Mouse (Mus musculus): ENCODE measurements around the gene Zfp385c. TPM values are rescaled to one million over a fixed set of nuclear protein-coding genes. Genes with fewer than 3 reads are reported as not detected.

Gene Zfp385c
- polyA plus RNA-seq, 1 experiment from 2014 or later, result not detected

GRCm38 (mm10) chr11:100690389-100690788 is 1.9 kb downstream of the Zfp385c start:
- ChIA-PET CTCF (no interaction called here), POLR2A (no interaction called here)
- no peak for ATAC-seq
- in situ Hi-C loops (cut with MboI; ENCODE audit: low pct_unique_long_range_greater_than_20kb), result no loop called here
- peaks cover 5% of the 10 kb centered on the region for H3K27me3 ChIP-seq
- no peak for TF ChIP-seq CTCF (IDR thresholded peaks at IDR 0.05)
- no peak for DNase-seq (ENCODE audit: low read depth, low spot score)

- in situ Hi-C loops (cut with MboI; ENCODE audit: low pct_unique_long_range_greater_than_20kb), result no loop called here
- ATAC-seq (no peak), DNase-seq (ENCODE audit: low read depth, low spot score) (no peak)
- H3K27me3 ChIP-seq, result peaks cover 11% of the 10 kb centered on the region
- POLR2A ChIA-PET, result no interaction called here
- CTCF ChIA-PET, result no interaction called here
- TF ChIP-seq CTCF (IDR thresholded peaks at IDR 0.05), result no peak
Observed at GRCm38 (mm10) chr11:100688443-100688842, 3.8 kb downstream of the Zfp385c start.

- POLR2A ChIA-PET, result no interaction called here
- no peak for TF ChIP-seq CTCF (IDR thresholded peaks at IDR 0.05)
- no peak for ATAC-seq
Observed at GRCm38 (mm10) chr11:100687265-100687664, 5.0 kb downstream of the Zfp385c start.

GRCm38 (mm10) chr11:100685371-100685770 is 6.9 kb downstream of the Zfp385c start:
- ChIA-PET CTCF (no interaction called here), POLR2A (interaction anchor here (0.7 to 1.2 kb wide), 2 partner anchors 19 to 29 kb away, joined by 3 read pairs; partner anchors contain the start of gene Dhx58)
- in situ Hi-C loops (cut with MboI; ENCODE audit: low pct_unique_long_range_greater_than_20kb), result no loop called here
- DNase-seq (ENCODE audit: low read depth, low spot score) (no peak), ATAC-seq (no peak)
- no peak for TF ChIP-seq CTCF (IDR thresholded peaks at IDR 0.05)
- peaks cover 6% of the 10 kb centered on the region for H3K27me3 ChIP-seq

More at GRCm38 (mm10) chr11:100687265-100687664, 5.0 kb downstream of the Zfp385c start:
- CTCF ChIA-PET, result no interaction called here
- in situ Hi-C loops (cut with MboI; ENCODE audit: low pct_unique_long_range_greater_than_20kb), result no loop called here
- H3K27me3 ChIP-seq, result peaks cover 11% of the 10 kb centered on the region
- DNase-seq (ENCODE audit: low read depth, low spot score), result no peak

- DNase-seq (ENCODE audit: low read depth, low spot score) (no peak), ATAC-seq (no peak)
- in situ Hi-C loops (cut with MboI; ENCODE audit: low pct_unique_long_range_greater_than_20kb), result no loop called here
- H3K27me3 ChIP-seq, result peaks cover 6% of the 10 kb centered on the region
- no peak for TF ChIP-seq CTCF (IDR thresholded peaks at IDR 0.05)
- ChIA-PET POLR2A (interaction anchor here (0.6 kb wide), 1 partner anchor 260 kb away, joined by 5 read pairs; no protein-coding TSS in a partner anchor), CTCF (no interaction called here)
Observed at GRCm38 (mm10) chr11:100684084-100684483, 8.2 kb downstream of the Zfp385c start.

- peaks cover 9% of the 10 kb centered on the region for H3K27me3 ChIP-seq
- ChIA-PET CTCF (no interaction called here), POLR2A (no interaction called here)
- in situ Hi-C loops (cut with MboI; ENCODE audit: low pct_unique_long_range_greater_than_20kb), result no loop called here
- ATAC-seq (no peak), DNase-seq (ENCODE audit: low read depth, low spot score) (no peak)
- no peak for TF ChIP-seq CTCF (IDR thresholded peaks at IDR 0.05)
Observed at GRCm38 (mm10) chr11:100682526-100682925, 9.7 kb downstream of the Zfp385c start.

GRCm38 (mm10) chr11:100681826-100682225 is 10.4 kb downstream of the Zfp385c start:
- TF ChIP-seq CTCF (IDR thresholded peaks at IDR 0.05), result no peak
- in situ Hi-C loops (cut with MboI; ENCODE audit: low pct_unique_long_range_greater_than_20kb), result no loop called here
- POLR2A ChIA-PET, result interaction anchor here (1.0 kb wide), 1 partner anchor 99 kb away, joined by 3 read pairs; no protein-coding TSS in a partner anchor
- ATAC-seq, result no peak
- H3K27me3 ChIP-seq, result peaks cover 9% of the 10 kb centered on the region
- CTCF ChIA-PET, result no interaction called here
- no peak for DNase-seq (ENCODE audit: low read depth, low spot score)

- no peak for DNase-seq (ENCODE audit: low read depth, low spot score)
- in situ Hi-C loops (cut with MboI; ENCODE audit: low pct_unique_long_range_greater_than_20kb), result no loop called here
- ChIA-PET CTCF (no interaction called here), POLR2A (no interaction called here)
- no peak for TF ChIP-seq CTCF (IDR thresholded peaks at IDR 0.05)
- no peak for ATAC-seq
- H3K27me3 ChIP-seq, result peaks cover 15% of the 10 kb centered on the region
Observed at GRCm38 (mm10) chr11:100677810-100678209, 14.4 kb downstream of the Zfp385c start.

GRCm38 (mm10) chr11:100673169-100673568 is 19.1 kb downstream of the Zfp385c start:
- no peak for ATAC-seq
- H3K27me3 ChIP-seq, result peaks cover 12% of the 10 kb centered on the region
- ChIA-PET POLR2A (no interaction called here), CTCF (no interaction called here)
- DNase-seq (ENCODE audit: low read depth, low spot score), result no peak
- in situ Hi-C loops (cut with MboI; ENCODE audit: low pct_unique_long_range_greater_than_20kb), result no loop called here
- TF ChIP-seq CTCF (IDR thresholded peaks at IDR 0.05), result no peak

GRCm38 (mm10) chr11:100671956-100672355 is 20.3 kb downstream of the Zfp385c start:
- DNase-seq (ENCODE audit: low read depth, low spot score), result no peak
- peaks cover 12% of the 10 kb centered on the region for H3K27me3 ChIP-seq
- in situ Hi-C loops (cut with MboI; ENCODE audit: low pct_unique_long_range_greater_than_20kb), result no loop called here
- no peak for TF ChIP-seq CTCF (IDR thresholded peaks at IDR 0.05)
- POLR2A ChIA-PET, result no interaction called here
- CTCF ChIA-PET, result no interaction called here
- no peak for ATAC-seq

- in situ Hi-C loops (cut with MboI; ENCODE audit: low pct_unique_long_range_greater_than_20kb), result no loop called here
- POLR2A ChIA-PET, result no interaction called here
- no peak for TF ChIP-seq CTCF (IDR thresholded peaks at IDR 0.05)
Observed at GRCm38 (mm10) chr11:100671049-100671448, 21.2 kb downstream of the Zfp385c start.

GRCm38 (mm10) chr11:100659806-100660205 is 32.4 kb downstream of the Zfp385c start:
- TF ChIP-seq CTCF (IDR thresholded peaks at IDR 0.05), result no peak
- CTCF ChIA-PET, result interaction anchor here (1.3 to 1.8 kb wide), 3 partner anchors 14 to 36 kb away, joined by 5 to 6 read pairs (median 5); no protein-coding TSS in a partner anchor
- in situ Hi-C loops (cut with MboI; ENCODE audit: low pct_unique_long_range_greater_than_20kb), result no loop called here
- POLR2A ChIA-PET, result interaction anchor here (1.0 to 2.0 kb wide), 2 partner anchors 16 to 19 kb away, joined by 3 to 6 read pairs; no protein-coding TSS in a partner anchor
- no peak for ATAC-seq
- no peaks in the 10 kb centered on the region for H3K27me3 ChIP-seq
- DNase-seq (ENCODE audit: low read depth, low spot score), result no peak

More at GRCm38 (mm10) chr11:100671049-100671448, 21.2 kb downstream of the Zfp385c start:
- CTCF ChIA-PET, result no interaction called here
- ATAC-seq (no peak), DNase-seq (ENCODE audit: low read depth, low spot score) (no peak)
- peaks cover 12% of the 10 kb centered on the region for H3K27me3 ChIP-seq
